Mouse (Mus musculus): ENCODE measurements at regions not wholly inside any gene's neighbourhood (a gene's known extent, or its start where the extent isn't known, plus 50 kb on each side); places are given as distances from the start of the nearest gene placed in this dataset.

DNA sequence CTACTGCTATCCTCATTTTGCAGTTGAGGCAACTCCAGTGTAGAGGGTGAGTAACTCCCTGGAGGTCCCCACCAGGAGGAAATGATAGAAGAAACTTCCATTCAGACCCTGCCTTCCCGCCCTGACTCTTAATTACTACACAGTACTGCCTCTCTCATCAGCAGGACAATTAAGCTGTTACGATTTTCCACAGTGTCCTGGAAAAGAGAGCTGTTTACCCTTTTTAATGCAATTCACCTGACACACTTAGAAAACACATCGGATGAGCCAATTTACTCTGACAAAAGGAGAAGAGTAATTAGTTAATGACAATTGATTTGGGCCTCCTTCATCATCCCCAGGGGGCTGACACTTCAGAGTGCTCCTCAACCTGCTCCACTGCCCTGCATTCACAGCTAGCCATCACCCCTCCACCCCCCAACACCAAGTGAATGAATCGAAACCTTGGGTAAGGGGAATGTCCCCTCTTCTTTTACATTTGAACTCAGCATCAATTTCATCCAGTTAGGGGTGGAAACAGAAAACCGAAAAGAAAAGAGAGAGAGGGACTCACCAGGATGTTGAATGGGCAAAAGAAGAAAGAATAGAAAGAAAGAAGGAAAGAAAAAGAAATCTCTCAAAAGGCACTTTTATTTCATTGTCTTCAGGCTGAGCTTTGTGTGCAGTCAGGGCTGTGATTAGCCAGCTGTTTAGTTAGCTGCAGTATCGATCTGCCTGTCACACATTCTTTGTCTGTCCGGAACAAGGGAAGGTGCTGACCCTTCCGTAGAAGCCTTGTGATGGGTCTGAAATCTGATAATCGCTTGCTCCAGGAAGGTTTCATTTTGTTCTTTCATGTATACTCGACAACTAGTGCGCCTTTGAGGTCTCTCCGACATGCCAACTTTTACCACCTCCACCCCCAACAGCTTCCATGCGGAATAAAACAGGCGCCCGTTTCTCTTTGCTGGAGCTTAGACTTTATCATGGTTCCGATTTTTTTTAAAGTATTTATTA, 482.6 kb upstream of the Tenm4 start:
- DNase-seq (ENCODE audit: extremely low spot score, low read depth, low spot score) = no peak

DNA sequence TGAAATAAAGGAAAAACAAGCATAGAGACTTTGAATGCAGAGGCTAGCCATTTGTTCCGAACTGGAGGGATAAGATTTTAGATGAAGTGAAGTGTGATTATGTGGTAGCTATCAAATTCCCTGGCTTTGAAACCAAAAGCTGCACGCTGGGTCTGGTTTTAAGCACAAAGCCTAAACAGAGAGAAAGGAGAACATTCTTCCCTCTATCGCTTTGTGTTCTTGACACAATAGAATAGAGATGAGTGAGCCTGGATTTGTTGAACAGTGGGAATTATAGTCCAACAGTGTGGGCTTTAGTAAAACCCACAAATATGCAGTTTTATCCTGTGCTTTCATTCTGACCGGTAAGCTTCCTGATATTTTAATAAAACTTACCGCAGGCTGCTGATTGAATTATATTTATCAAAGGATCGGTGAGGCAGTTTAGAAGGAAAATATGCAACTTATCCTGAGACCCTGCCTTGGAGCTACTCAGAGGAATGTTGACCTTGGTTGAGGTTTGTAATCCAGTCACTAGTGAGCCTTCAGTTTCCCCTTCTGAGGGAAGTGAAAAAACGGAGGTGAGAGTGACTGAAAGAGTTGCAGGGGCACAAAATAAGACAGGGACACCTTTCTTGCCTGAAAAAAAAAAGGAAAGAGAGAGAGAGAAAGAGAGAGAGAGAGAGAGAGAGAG, 481.7 kb upstream of the Tenm4 start:
- DNase-seq (ENCODE audit: extremely low spot score, low read depth, low spot score) = no peak

DNA sequence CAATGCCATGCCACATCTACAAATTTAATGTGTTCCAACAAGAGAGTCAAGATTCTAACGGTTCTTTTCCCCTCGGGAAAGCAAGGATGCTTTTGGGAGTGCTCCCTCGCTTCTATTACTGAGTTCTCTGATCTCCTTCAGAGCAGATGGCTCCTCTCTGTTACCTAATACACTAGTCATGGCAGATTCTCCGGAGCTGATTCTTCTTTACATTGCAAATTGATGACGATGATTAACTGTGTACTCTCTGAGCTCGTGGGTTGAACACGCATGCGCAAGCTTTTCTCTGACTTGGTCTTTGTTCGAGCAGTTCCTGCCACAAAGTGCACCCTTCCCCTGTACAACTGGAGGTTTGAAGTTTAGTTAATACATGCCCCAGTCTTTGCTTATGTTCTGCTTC, 471.5 kb upstream of the Tenm4 start:
- no peak for DNase-seq (ENCODE audit: extremely low spot score, low read depth, low spot score)

- no peak for DNase-seq (ENCODE audit: extremely low spot score, low read depth, low spot score)
Observed at GRCm38 (mm10) chr7:95710088-95710487, 461.0 kb upstream of the Tenm4 start.

- peak; percentile 49 for DNase-seq (ENCODE audit: extremely low spot score, low read depth, low spot score)
Observed at GRCm38 (mm10) chr7:95720083-95720482, 451.0 kb upstream of the Tenm4 start.

DNA sequence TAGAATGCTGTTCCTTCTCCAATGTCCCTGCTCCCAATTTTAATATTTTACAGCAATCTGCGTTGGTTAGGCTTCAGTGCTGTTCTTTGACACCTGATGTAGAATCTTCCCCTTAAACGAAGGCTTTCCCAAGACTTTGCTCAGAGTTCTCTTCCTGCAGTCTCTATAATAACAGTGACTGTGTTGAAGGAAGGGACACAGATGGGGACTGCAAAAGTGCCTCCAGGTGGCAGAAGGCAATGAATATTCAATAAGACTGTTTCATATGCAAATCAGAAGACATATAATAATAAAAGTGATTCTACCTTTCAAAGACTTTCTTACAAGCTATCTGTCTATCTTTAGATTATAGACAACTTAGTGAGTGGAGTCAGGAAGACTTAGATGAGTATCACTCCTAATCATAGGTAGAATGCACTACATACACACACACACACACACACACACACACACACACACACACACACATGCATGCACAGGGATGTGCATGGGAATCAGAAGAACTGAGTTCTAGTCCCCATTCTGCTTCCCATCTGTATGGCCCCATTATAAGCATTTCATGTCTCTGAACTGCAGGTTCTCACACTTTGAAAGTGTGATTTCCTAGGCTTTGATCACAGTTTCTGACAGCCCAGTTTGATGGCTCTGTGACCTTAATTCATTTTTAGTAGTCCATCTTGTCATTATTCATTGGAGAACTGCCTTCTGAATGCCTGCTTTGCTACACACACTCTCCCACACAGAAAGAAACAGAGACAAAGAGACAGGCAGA, 445.1 kb upstream of the Tenm4 start:
- DNase-seq (ENCODE audit: extremely low spot score, low read depth, low spot score) = no peak

DNA sequence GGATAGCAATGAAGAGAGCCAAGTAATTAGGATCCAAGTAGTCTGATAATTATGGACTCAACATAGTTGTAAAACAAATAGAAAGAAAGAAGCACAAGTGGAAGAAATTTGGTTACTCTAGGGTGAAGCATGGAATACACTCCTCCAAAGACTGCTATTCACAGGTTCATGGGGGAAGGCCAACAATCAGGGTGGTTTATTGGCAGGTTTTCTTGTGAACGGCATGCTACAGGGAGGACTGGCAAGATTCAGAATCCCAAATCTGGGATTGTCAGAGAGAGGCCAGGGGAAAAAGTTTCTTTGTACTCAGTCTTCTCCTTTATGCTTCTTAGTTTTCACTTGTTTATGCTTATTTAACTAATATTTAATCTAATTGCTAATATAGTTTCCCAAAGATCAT, 437.2 kb upstream of the Tenm4 start:
- DNase-seq (ENCODE audit: extremely low spot score, low read depth, low spot score) = no peak

DNA sequence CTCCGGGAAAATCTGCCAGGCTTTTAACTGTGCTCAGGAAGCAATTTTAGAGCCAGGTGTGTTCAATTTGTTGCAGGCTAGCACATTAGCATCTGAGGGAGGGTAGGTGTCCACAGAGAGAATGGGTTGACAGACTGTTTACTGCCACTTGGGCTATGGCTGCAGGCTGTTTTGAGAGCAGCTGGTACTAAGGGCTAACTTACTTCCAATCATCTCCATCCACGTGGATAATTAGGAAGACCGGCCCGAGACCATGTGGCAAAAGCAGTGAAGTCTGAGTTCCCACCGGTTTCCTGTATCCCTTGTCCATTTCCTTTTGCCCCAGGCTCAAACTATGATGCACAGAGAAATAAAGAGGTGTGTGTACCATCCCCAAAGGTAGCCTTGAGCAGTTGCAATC, 436.5 kb upstream of the Tenm4 start:
- DNase-seq (ENCODE audit: extremely low spot score, low read depth, low spot score) = peak; percentile 53

GRCm38 (mm10) chr7:95736716-95737115, 434.3 kb upstream of the Tenm4 start:
- no peak for DNase-seq (ENCODE audit: extremely low spot score, low read depth, low spot score)

DNA sequence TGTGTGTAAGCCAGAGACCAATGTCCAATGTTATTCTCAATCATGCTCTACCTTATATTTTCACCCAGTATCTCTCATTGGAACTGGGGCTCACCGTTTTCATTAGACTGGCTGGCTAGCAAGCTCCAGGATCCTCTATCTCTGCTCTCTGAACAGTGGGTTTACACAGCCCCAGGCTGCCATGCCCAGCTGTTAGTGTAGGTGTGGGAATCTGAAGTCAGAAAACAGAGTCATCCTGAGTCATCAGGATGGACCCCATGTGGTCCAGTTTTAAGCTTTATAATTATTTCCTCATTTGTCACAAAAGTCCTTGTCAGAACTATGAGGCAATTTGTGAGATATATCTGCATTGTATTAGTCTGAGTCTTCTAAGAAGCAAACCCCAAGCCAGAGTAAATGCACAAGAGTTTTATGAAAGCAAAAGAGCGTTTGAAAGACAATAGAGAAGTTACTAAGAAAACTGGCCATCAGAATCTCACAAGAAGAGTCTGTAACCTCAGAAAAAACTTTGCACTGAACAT, 432.3 kb upstream of the Tenm4 start:
- DNase-seq (ENCODE audit: extremely low spot score, low read depth, low spot score) = no peak

GRCm38 (mm10) chr7:95739779-95740178, 431.3 kb upstream of the Tenm4 start:
- DNase-seq (ENCODE audit: extremely low spot score, low read depth, low spot score) = no peak

DNA sequence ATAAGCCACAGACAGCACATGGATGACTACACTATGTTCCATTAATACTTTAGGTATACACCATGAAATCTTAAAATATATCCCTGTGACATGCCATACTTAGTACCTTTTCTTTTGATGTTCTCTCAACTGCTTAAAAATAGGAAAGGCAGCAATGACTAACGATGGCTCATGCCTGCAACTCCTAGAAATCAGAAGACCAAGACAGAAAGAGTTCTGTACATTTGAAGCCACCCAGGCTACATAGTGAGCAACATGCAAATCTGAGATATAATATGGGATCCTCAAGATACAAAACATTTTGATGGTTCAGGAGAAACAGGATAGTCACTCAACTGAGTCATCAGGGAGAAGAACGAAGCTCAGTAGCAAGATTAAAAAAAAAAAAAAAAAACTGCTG, 412.7 kb upstream of the Tenm4 start:
- no peak for DNase-seq (ENCODE audit: extremely low spot score, low read depth, low spot score)

DNA sequence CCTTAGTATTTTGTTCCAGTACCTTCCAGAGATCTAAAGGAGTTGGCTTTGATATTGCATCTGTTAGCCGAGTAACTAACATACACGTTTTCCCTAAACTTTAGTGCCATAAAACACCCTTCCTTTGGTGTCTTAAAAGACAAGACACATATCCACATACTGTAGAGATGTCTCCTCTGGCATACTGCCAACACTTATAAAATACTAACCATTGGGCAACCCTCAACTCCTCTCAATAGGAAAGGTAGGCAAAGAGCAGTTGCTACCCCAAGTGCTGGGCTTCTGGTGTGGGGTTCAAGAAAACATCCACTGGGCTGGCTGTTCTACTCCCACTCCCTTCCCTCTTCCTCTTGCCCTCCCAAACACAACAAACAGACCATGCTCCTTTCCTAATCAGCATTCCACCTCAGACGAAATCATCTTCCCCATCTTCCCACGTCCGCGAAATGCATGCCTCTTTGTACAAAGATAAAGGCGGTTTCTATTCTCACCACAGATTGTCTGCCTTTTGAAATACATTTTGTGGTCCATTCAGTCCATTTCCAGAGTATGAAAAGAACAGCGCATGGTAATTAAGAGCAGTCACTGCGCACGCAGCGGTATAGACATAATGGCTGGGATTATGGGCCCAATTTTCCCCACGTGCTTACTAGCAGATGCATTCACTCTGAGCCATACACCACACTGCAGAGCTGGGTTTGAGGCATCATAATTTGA, 409.9 kb upstream of the Tenm4 start:
- DNase-seq (ENCODE audit: extremely low spot score, low read depth, low spot score) = no peak

DNA sequence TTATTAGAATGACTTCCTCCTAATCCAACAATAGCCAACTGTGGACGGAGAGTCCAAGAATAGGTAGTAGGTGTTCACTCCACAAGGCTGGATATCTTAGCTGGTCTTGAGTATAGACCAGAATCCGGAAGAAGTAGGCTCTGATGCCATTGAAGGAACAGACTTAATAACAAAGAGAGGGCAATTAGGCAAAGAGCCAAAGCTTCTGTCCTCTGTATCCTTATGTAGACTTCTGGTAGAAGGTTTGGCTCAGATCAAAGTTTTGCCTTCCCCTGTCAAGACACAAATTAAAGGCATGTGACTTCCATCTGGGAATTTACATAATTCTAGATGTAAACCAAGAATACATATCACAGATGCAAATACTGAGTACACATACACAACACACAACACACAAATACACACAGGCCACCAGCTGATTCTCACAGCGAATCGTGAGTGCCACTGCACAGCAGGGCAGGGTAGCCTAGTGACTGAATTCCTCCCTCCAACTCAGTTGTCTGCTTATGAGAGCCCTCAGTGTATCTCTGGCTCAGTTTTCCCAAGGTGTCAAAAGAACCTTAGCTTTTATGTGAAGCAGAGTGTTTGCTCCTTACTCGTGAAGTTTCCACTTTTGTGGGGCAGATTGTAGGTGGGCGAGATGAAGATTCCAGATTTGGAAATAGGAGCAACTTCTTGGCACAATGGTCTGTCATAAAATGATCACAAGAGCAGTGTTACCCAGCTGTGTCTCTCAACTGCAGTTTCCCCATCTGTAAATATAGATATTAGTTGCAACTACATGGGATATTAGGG, 404.5 kb upstream of the Tenm4 start:
- DNase-seq (ENCODE audit: extremely low spot score, low read depth, low spot score) = no peak

DNA sequence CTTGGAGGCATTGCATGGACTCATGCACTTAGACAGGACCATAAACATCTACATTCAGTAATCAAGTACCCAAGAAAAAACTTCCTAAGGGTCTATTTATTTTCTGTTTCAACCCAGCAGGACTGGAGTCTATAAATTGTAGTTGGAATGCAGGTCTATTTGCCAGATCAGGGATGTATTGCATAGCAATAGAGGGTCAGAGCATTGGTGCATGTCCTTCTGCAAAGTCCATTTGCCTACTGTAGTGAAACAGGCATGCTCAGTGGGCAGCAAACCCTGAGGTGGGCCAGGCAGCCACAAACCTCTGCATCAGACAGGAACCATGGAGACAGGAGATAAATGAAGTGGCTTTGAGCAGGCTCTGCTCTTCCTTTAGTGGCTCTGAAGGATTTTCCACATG, 386.5 kb upstream of the Tenm4 start:
- no peak for DNase-seq (ENCODE audit: extremely low spot score, low read depth, low spot score)

DNA sequence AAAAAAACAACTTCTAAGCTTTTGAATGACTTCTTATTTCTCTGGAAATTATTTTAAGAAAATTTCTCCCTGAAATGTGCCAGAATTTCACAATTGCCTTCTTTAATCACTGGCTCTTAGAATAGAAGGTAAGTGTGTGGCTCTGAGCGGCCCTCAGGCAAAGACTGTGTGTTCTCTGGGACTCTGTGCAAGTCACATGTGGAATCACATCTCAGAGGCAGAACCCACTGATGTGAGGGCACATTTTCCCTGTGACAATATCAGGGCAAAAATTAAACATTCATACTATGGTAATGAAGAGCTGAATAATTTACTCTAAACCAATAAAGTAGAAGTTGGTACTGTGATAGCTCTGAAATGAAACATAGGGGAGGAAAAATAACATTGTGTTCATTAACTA, 383.5 kb upstream of the Tenm4 start:
- no peak for DNase-seq (ENCODE audit: extremely low spot score, low read depth, low spot score)

DNA sequence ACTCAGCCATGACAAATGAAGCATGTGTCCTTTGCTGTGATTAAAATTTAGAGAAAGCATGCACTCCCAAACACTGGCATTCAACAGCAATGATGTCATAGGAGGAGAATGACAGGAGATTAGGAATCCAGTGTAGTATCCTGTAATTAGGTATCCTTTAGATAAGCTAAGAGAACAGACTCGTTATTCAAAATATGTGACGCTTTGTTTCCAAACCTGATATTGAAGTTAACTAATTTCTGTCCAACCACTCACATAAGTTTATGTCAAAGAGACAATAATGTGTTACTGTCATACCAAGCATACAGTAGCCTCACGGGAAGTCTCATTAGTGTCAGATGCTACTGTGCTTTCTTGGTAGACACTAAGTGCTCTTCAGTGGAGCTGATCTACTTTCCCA, 383.1 kb upstream of the Tenm4 start:
- DNase-seq (ENCODE audit: extremely low spot score, low read depth, low spot score) = no peak

GRCm38 (mm10) chr7:95789424-95789823, 381.6 kb upstream of the Tenm4 start:
- no peak for DNase-seq (ENCODE audit: extremely low spot score, low read depth, low spot score)

DNA sequence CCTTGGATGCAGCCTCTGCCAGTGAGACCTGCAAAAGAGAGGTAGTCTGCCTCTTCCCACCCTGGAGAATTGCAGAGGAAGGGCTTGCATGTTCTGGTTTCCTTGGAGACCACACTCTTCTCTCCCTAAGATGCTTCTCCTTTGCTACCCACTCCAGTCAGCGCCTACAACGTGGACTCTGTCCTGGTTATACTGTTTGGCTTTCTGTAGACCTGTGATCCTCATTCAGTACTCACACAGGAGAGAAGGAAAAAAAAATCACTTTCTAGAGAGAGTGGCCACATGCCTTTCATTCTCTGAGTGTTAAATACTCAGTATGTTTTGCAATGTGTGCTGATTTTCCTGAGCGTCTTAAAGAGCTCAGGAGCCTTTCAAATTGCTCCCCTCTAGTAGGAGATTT, 372.0 kb upstream of the Tenm4 start:
- no peak for DNase-seq (ENCODE audit: extremely low spot score, low read depth, low spot score)

DNA sequence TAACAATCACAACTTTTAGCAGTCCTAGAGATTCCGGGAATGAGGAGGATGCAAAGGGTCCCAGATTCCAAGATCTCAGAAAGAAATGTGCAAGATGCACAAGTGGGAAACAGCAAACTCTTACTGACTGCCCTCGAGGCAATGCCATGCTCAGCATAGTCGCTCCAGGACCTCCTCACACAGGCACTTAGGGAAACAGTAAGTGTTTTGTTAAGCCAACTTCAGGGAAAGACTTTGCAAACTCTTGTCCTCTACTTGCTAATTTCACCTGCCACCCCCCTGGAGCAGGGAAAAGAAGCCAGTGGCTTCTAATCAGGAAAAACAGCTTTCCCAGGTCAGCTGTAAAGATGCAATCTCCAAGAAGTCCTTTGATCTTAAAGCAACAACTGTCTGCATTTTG, 361.4 kb upstream of the Tenm4 start:
- DNase-seq (ENCODE audit: extremely low spot score, low read depth, low spot score) = no peak

Measured in hindlimb bud, embryonic 11.5 days (tissue).